Mouse (Mus musculus): Measurements from ENCODE around the gene Arhgef38.

The Arhgef38 gene

GRCm38 (mm10) chr3:133092274-133092853 lies 142.4 kb downstream of the Arhgef38 start:
- DNase-seq (ENCODE audit: low read depth, low spot score), result no peak

GRCm38 (mm10) chr3:133091664-133092273 lies 143.0 kb downstream of the Arhgef38 start, which contains the start of the genes Ints12 and Gstcd:
Ints12 (plus strand) TSS chr3:133091840.
Gstcd (minus strand) TSS chr3:133092033.
- DNase-seq (ENCODE audit: low read depth, low spot score), result peak; percentile 96

GRCm38 (mm10) chr3:133091121-133091663 lies 143.6 kb downstream of the Arhgef38 start:
- DNase-seq (ENCODE audit: low read depth, low spot score), result no peak

- DNase-seq (ENCODE audit: low read depth, low spot score), result peak; percentile 56
Observed at GRCm38 (mm10) chr3:133090247-133091120, 144.3 kb downstream of the Arhgef38 start.

GRCm38 (mm10) chr3:133085858-133086257 lies 148.9 kb downstream of the Arhgef38 start:
- DNase-seq (ENCODE audit: low read depth, low spot score), result peak; percentile 59

- DNase-seq (ENCODE audit: low read depth, low spot score), result no peak
Observed at GRCm38 (mm10) chr3:133082736-133083135, 152.0 kb downstream of the Arhgef38 start.

- DNase-seq (ENCODE audit: low read depth, low spot score), result no peak
Observed at GRCm38 (mm10) chr3:133075560-133075959, 159.2 kb downstream of the Arhgef38 start.

Data from A20 (cell line).